Comparison of ENCODE assay signal across 8 mouse cellular contexts in genomic region chr7:132808841-132809682, GRCm38 (mm10). TPM values are rescaled to one million over a fixed set of nuclear protein-coding genes. Genes with fewer than 3 reads are reported as not detected.
DNase-seq lines count a peak whose midpoint lies in the region; ATAC-seq and TF ChIP-seq lines count a peak whose summit lies in the region.

No protein-coding gene starts in this region.

- WGBS in lung, embryonic 14.5 days = 6% methylated on average over 20 of the region's 20 CpGs
- WGBS in forebrain, embryonic 16.5 days = 4% methylated on average over 20 of the region's 20 CpGs
- 4% methylated on average over 20 of the region's 20 CpGs for WGBS in kidney, embryonic 14.5 days
- 2% methylated on average over 20 of the region's 20 CpGs for WGBS in midbrain, embryonic 12.5 days

- peak; percentile 67 for DNase-seq in lung, embryonic 14.5 days
- DNase-seq in lung, adult 18-20 months = no peak
- peak; percentile 83 for DNase-seq in brain, embryonic 14.5 days (ENCODE audit: low read depth)
- DNase-seq in yolk sac, embryonic 10.5 days (ENCODE audit: low spot score) = peak; percentile 53
- no peak for DNase-seq in spleen, adult 18-20 months

- no peaks in the 10 kb centered on the region for H3K36me3 ChIP-seq in lung, embryonic 14.5 days (ENCODE audit: insufficient read depth)
- no peaks in the 10 kb centered on the region for H3K36me3 ChIP-seq in forebrain, embryonic 16.5 days (ENCODE audit: control insufficient read depth, insufficient read depth)
- H3K36me3 ChIP-seq in kidney, embryonic 14.5 days (ENCODE audit: control insufficient read depth, insufficient read depth, low read length) = no peaks in the 10 kb centered on the region
- no peaks in the 10 kb centered on the region for H3K36me3 ChIP-seq in midbrain, embryonic 12.5 days

- TF ChIP-seq POLR2A in brain, embryonic 14.5 days (IDR thresholded peaks at IDR 0.05; ENCODE audit: borderline replicate concordance, extremely low read depth, insufficient read depth, insufficient read length, poor library complexity, severe bottlenecking) = no peak

- H3K27ac ChIP-seq in lung, embryonic 14.5 days (ENCODE audit: low read depth) = peak overlapping the region; percentile 84
- H3K27ac ChIP-seq in forebrain, embryonic 16.5 days (ENCODE audit: low read length) = peak overlapping the region; percentile 71
- H3K27ac ChIP-seq in kidney, embryonic 14.5 days (ENCODE audit: low read depth, low read length) = peak overlapping the region; percentile 76
- H3K27ac ChIP-seq in midbrain, embryonic 12.5 days (replicated peaks) = peak overlapping the region; percentile 79

- no peak for TF ChIP-seq CTCF in lung, embryonic 14.5 days (IDR thresholded peaks at IDR 0.05; ENCODE audit: low read depth)
- no peak for TF ChIP-seq CTCF in brain, embryonic 14.5 days (IDR thresholded peaks at IDR 0.05; ENCODE audit: borderline replicate concordance, extremely low read depth, insufficient read depth, insufficient read length)

- peak overlapping the region; percentile 84 for H3K4me2 ChIP-seq in lung, embryonic 14.5 days
- H3K4me2 ChIP-seq in forebrain, embryonic 16.5 days (ENCODE audit: low read length) = peak overlapping the region; percentile 40
- peak overlapping the region; percentile 21 for H3K4me2 ChIP-seq in kidney, embryonic 14.5 days (replicated peaks; ENCODE audit: low read depth, low read length)
- H3K4me2 ChIP-seq in midbrain, embryonic 12.5 days (replicated peaks) = peak overlapping the region; percentile 83

- peaks cover 30% of the 10 kb centered on the region for H3K4me1 ChIP-seq in lung, embryonic 14.5 days (ENCODE audit: insufficient read depth)
- peaks cover 71% of the 10 kb centered on the region for H3K4me1 ChIP-seq in forebrain, embryonic 16.5 days (replicated peaks; ENCODE audit: control insufficient read depth, insufficient read depth, low read length)
- peaks cover 56% of the 10 kb centered on the region for H3K4me1 ChIP-seq in kidney, embryonic 14.5 days (ENCODE audit: control insufficient read depth, insufficient read depth, low read length)
- peaks cover 74% of the 10 kb centered on the region for H3K4me1 ChIP-seq in midbrain, embryonic 12.5 days

- no peak overlapping the region for H3K4me3 ChIP-seq in lung, embryonic 14.5 days (ENCODE audit: low read depth, low read length)
- peak overlapping the region; percentile 7 for H3K4me3 ChIP-seq in forebrain, embryonic 16.5 days (replicated peaks; ENCODE audit: low read length)
- H3K4me3 ChIP-seq in kidney, embryonic 14.5 days (ENCODE audit: low read length) = no peak overlapping the region
- no peak overlapping the region for H3K4me3 ChIP-seq in midbrain, embryonic 12.5 days

- H3K27me3 ChIP-seq in lung, embryonic 14.5 days (ENCODE audit: insufficient read depth, low read length) = no peaks in the 10 kb centered on the region
- H3K27me3 ChIP-seq in forebrain, embryonic 16.5 days (replicated peaks; ENCODE audit: control insufficient read depth, insufficient read depth, low read length) = no peaks in the 10 kb centered on the region
- no peaks in the 10 kb centered on the region for H3K27me3 ChIP-seq in kidney, embryonic 14.5 days (ENCODE audit: control insufficient read depth, insufficient read depth, low read length)
- no peaks in the 10 kb centered on the region for H3K27me3 ChIP-seq in midbrain, embryonic 12.5 days

- peak overlapping the region; percentile 43 for H3K9ac ChIP-seq in lung, embryonic 14.5 days
- H3K9ac ChIP-seq in forebrain, embryonic 16.5 days (replicated peaks; ENCODE audit: low read depth, low read length) = peak overlapping the region; percentile 35; the same call in 1 of the 2 replicates
- peak overlapping the region; percentile 33 for H3K9ac ChIP-seq in kidney, embryonic 14.5 days (ENCODE audit: low read depth, low read length)
- H3K9ac ChIP-seq in midbrain, embryonic 12.5 days (replicated peaks) = peak overlapping the region; percentile 37

- H3K9me3 ChIP-seq in lung, embryonic 14.5 days (ENCODE audit: low read depth, low read length) = no peaks in the 10 kb centered on the region
- H3K9me3 ChIP-seq in forebrain, embryonic 16.5 days (ENCODE audit: control insufficient read depth, low read length) = no peaks in the 10 kb centered on the region
- H3K9me3 ChIP-seq in kidney, embryonic 14.5 days (ENCODE audit: control insufficient read depth, low read length) = no peaks in the 10 kb centered on the region
- no peaks in the 10 kb centered on the region for H3K9me3 ChIP-seq in midbrain, embryonic 12.5 days

- peak; percentile 25; the same call in 1 of the 2 replicates for ATAC-seq in lung, embryonic 14.5 days (ENCODE audit: insufficient read depth)
- peak; percentile 24; the same call in 1 of the 2 replicates for ATAC-seq in forebrain, embryonic 16.5 days
- peak; percentile 13; the same call in 1 of the 2 replicates for ATAC-seq in kidney, embryonic 14.5 days (ENCODE audit: low FRiP score, low TSS enrichment)
- ATAC-seq in midbrain, embryonic 12.5 days (ENCODE audit: low FRiP score, low read depth) = peak; percentile 63

RNA-seq across cellular contexts. Expression of gene Fam53b, which starts 4.6 kb away (rescaled TPM):
- 31.2 and 32.4 TPM in 2 replicates for polyA plus RNA-seq in lung, embryonic 14.5 days (2014; fragmentation: Nextera tagmentation; extraction: Ambion mirVana)
- 14.8 and 16.1 TPM in 2 replicates for polyA plus RNA-seq in brain, embryonic 14.5 days (2012; rRNA removed)
- 27.3 and 29.2 TPM in 2 replicates for polyA plus RNA-seq in forebrain, embryonic 16.5 days (2015; fragmentation: Nextera tagmentation; extraction: Ambion mirVana)
- 17.0 and 22.1 TPM in 2 replicates for polyA plus RNA-seq in kidney, embryonic 14.5 days (2014; fragmentation: Nextera tagmentation; extraction: Ambion mirVana)
- 28.3 and 39.6 TPM in 2 replicates for polyA plus RNA-seq in midbrain, embryonic 12.5 days (2016; fragmentation: Nextera tagmentation; extraction: Ambion mirVana)

RNA-seq across cellular contexts. Expression of gene Eef1akmt2, which starts 43.4 kb away (rescaled TPM):
- 55.6 and 61.8 TPM in 2 replicates for polyA plus RNA-seq in lung, embryonic 14.5 days (2014; fragmentation: Nextera tagmentation; extraction: Ambion mirVana)
- 54.4 and 61.7 TPM in 2 replicates for polyA plus RNA-seq in brain, embryonic 14.5 days (2012; rRNA removed)
- 97.0 and 101 TPM in 2 replicates for polyA plus RNA-seq in forebrain, embryonic 16.5 days (2015; fragmentation: Nextera tagmentation; extraction: Ambion mirVana)
- 72.4 and 101 TPM in 2 replicates for polyA plus RNA-seq in kidney, embryonic 14.5 days (2014; fragmentation: Nextera tagmentation; extraction: Ambion mirVana)
- polyA plus RNA-seq in midbrain, embryonic 12.5 days (2016; fragmentation: Nextera tagmentation; extraction: Ambion mirVana) = 91.4 and 91.6 TPM in 2 replicates

RNA-seq across cellular contexts. Expression of gene Abraxas2, which starts 50.0 kb away (rescaled TPM):
- 37.4 and 39.6 TPM in 2 replicates for polyA plus RNA-seq in lung, embryonic 14.5 days (2014; fragmentation: Nextera tagmentation; extraction: Ambion mirVana)
- 23.0 and 26.6 TPM in 2 replicates for polyA plus RNA-seq in brain, embryonic 14.5 days (2012; rRNA removed)
- polyA plus RNA-seq in forebrain, embryonic 16.5 days (2015; fragmentation: Nextera tagmentation; extraction: Ambion mirVana) = 38.1 and 43.5 TPM in 2 replicates
- polyA plus RNA-seq in kidney, embryonic 14.5 days (2014; fragmentation: Nextera tagmentation; extraction: Ambion mirVana) = 37.6 and 50.0 TPM in 2 replicates
- 39.7 and 40.6 TPM in 2 replicates for polyA plus RNA-seq in midbrain, embryonic 12.5 days (2016; fragmentation: Nextera tagmentation; extraction: Ambion mirVana)

Comparison
In these comparisons a context has a peak if more than half of its experiments do, and no peak if none do; other contexts are left out.
1. DNase-seq: peak in lung, embryonic 14.5 days (single experiment), brain, embryonic 14.5 days (single experiment) and yolk sac, embryonic 10.5 days (single experiment); none in lung, adult 18-20 months (0 of 2) and spleen, adult 18-20 months (0 of 2).
2. ATAC-seq: peak in every context shown above with its lines; median percentile 63 in midbrain, embryonic 12.5 days; 25 in lung, embryonic 14.5 days; 24 in forebrain, embryonic 16.5 days; 13 in kidney, embryonic 14.5 days.
3. H3K4me2 ChIP-seq: peak in every context shown above with its lines; median percentile 84 in lung, embryonic 14.5 days; 83 in midbrain, embryonic 12.5 days; 40 in forebrain, embryonic 16.5 days; 21 in kidney, embryonic 14.5 days.
4. Peak in every context shown above with its lines, with median percentiles within 50 percentile points of each other: H3K27ac ChIP-seq and H3K9ac ChIP-seq.